Mouse (Mus musculus): ENCODE data around the gene Enam.
"Not testable (repeated sequence)": the region's sequence is repeated elsewhere in the genome, so short reads cannot be mapped to it uniquely, and the experiment has no call there.

The Enam gene

GRCm38 (mm10) chr5:88487675-88488074 is at the start of gene Enam:
Enam (plus strand) TSS chr5:88487975.
- no peak for DNase-seq

DNA sequence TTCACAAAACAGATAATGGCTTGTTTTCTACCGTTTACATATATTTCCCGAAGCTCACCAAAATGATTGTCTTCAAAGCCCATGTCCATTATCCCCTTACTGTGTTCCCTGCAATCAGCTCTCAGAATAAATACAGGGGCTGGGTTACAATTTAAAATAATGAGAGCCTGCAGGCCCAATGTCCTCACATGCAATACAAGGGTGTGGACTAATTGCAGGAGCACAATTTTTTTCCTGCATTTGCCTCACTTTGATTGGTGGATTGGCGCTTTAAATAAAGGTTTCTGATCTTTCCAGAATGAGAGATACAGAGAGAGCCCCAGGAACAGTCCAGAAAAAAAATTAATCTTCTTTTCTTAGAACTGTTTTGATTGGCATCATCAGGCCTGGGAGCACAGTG is 32.1 kb upstream of the Enam start, which contains the start of gene Ambn:
Gene Ambn, plus strand, starts transcription at position 301 of the 400 bp plus-strand sequence.
- DNase-seq: no peak

DNA sequence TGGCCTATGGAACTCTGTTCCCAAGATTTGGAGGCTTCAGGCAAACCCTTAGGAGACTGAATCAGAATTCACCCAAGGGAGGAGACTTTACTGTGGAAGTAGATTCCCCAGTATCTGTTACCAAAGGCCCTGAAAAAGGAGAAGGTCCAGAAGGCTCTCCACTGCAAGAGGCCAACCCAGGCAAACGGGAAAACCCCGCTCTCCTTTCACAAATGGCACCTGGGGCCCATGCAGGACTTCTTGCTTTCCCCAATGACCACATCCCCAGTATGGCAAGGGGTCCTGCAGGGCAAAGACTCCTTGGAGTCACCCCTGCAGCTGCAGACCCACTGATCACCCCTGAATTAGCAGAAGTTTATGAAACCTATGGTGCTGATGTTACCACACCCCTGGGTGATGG is 20.3 kb upstream of the Enam start:
- DNase-seq: no peak

- DNase-seq: no peak
Measured at GRCm38 (mm10) chr5:88468807-88469704, 18.7 kb upstream of the Enam start.

DNA sequence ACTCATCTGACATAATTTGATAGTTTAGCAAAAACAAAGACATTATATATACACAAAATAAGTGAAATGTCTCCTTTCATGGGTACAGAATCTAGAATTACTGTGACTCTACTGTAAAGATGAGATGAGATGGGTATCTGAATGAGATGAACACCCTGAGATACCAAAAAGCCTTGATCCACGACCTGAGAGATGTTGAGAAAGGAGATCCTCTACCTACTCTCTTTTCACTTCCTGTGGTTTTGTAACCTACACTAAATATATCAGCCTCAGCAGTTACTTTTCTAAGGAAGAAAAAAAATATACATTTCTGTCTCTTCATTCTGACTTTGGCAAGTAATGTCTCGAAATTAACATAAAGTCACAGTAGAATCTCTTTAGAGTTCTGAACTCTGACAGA is 1.2 kb downstream of the Enam start:
- DNase-seq: no peak

DNA sequence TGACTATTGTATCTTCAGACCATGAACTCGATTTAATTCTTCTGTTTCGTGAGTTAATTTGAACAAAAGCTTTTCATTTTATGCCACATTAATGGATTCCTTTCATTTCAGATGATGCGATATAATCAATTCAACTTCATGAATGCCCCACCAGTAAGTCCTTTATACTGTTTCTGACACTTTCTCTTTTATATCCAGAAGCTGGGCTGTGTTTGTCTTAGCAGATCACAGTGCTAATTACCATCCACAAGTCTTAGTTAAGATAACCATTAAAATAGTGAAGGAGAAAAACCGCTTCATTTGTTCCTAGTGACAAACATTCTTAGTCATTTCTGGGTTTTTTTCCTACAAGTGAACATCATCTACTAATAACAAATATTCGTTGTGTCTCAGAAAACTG is 3.3 kb downstream of the Enam start:
- DNase-seq: no peak

DNA sequence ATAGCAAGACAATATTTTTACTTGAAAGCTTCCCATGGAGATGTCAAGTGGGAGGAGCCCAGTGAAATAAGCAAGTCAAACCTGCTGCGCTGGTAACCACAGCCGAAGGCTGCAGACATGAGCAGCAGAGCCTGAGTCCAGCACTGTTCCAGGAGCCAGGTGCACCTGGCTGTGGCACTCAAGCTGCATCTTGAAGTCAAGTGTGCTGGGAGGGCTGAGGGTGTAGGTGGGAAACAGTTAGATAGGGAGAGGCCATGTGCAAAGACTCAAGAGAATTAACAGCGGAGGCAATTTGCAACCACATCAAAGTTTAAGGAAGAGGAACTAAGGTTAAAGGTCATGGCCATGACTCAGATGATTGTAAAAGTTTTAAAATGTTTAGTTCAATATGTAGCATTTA is 12.0 kb downstream of the Enam start:
- no peak for DNase-seq

DNA sequence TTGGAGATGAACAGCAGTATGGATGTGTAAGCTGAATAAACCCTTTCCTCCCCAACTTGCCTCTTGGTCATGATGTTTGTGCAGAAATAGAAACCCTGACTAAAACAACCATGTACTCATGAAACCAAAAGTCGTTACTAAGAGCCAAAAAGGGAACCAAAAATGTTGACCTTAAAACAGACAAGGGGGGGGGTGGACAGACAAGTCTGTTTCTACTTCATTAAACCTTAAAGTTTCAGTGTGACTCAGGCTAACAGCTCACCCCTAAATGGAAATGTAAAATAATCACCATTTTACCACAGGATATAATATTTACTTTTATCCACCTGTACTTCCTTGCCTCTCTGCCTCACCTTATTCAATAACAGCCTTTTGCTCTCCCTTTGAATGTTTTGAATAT is 20.8 kb downstream of the Enam start:
- no peak for DNase-seq

GRCm38 (mm10) chr5:88508990-88509389 is 21.2 kb downstream of the Enam start:
- no peak for DNase-seq

GRCm38 (mm10) chr5:88519232-88519631 is 31.5 kb downstream of the Enam start:
- DNase-seq: peak; percentile 62 to 64

DNA sequence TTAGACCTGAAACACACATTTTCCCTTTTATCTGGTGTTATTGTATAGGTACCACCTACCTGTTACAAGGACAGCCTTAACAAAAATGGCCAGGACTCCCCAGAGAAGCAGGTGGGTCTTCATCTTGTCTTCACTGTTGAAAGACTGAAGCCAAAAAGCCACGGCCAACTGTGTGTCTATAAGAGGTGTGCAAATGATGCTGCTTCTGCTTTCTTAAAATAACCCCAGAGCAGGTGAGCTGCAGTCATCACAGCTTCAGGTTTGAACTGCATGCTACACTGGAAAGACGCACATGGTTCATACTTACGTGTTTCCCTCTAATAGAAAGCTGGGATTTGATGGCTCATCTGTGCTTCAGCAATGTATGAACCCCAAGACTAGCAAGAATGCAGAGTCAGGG is 39.9 kb downstream of the Enam start, which contains the start of gene Jchain:
Gene Jchain, minus strand, starts transcription at position 235 of the 400 bp plus-strand sequence.
- no peak for DNase-seq

DNA sequence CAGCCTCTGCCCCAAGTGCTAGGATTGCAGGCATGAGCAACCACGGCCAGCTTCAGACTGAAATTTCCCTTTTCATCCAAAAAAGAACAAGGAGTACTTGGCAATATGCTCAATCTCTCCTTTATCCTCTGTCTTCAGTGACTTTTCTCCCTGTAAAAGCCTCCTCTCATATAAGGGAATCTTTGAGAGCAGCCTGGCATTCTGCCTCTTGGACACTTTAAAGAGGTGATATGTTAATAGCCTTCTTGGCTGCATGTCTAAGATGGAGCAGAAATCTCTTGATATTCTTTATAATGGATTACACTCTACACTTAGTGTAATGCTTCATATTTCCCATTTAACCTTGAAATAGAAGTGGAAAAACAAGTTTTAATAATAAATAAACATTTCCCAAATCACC is 43.1 kb downstream of the Enam start:
- DNase-seq: no peak

DNA sequence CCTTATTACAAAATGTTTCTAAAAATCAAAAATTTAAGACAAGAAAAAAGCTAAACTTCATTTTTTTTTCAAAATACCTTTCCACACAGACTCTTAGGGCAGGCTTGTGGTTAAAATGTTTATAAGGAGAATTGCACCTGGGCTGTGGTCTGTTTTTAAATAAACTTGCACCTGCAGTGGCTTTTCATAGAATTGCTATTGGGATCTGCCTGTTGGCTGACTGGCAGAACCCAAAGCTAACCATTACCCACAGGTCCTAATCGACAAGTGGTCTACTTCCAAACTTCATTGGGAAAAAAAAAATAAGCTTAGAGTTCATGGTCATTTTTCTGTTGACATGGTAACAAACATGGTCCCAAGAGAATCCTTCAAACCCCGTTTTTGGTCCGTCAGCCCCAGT is 46.9 kb downstream of the Enam start:
- no peak for DNase-seq

GRCm38 (mm10) chr5:88540845-88541244 is 53.1 kb downstream of the Enam start:
- DNase-seq: no peak

DNA sequence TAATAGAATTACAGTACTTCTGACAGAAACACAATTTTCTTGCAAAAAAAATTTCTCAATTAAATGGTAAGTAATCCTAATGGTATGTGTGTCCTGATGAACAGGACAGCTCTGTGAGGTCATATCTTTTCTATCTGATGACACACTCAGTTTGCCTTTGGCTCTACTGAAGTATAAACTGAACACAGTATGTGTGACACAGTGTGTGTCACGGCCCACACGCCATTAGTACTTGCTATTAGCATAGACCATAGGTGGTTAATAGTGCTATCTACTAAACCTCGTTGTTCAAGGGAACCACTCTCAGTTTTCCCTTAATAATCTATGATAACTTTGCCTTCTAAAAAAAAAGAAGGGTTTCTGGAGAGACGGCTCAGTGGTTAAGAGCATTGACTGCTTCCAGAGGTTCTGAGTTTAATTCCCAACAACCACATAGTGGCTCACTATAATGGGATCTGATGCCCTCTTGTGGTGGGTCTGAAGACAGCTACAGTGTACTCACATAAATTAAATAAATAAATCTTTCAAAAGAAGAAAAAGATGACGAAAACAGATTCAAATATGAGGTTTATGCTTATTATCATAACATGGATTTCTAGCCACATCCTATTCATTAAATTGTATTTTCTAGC is 55.0 kb downstream of the Enam start:
- peak; percentile 67 to 68 for DNase-seq

DNA sequence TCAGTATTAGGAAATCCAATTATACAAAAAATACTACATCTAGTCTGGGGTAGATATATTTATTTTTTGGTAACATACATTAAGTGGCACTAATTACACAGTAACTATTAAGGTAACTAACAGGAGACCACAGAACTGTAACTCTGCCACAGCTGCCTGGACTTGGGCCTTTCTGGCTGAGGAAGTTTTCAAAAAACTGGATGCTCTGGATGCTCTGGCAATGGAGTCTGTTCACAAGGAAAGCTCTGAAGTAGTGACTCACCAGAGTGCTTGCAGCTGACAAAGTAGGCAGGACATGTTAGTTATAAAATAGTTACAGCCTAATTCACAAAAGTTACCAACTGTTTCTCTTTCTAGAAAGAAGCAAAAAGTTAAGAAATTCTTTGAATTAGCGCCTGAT is 56.6 kb downstream of the Enam start:
- DNase-seq: not testable (repeated sequence)

GRCm38 (mm10) chr5:88545536-88545935 is 57.8 kb downstream of the Enam start:
- DNase-seq: no peak

DNA sequence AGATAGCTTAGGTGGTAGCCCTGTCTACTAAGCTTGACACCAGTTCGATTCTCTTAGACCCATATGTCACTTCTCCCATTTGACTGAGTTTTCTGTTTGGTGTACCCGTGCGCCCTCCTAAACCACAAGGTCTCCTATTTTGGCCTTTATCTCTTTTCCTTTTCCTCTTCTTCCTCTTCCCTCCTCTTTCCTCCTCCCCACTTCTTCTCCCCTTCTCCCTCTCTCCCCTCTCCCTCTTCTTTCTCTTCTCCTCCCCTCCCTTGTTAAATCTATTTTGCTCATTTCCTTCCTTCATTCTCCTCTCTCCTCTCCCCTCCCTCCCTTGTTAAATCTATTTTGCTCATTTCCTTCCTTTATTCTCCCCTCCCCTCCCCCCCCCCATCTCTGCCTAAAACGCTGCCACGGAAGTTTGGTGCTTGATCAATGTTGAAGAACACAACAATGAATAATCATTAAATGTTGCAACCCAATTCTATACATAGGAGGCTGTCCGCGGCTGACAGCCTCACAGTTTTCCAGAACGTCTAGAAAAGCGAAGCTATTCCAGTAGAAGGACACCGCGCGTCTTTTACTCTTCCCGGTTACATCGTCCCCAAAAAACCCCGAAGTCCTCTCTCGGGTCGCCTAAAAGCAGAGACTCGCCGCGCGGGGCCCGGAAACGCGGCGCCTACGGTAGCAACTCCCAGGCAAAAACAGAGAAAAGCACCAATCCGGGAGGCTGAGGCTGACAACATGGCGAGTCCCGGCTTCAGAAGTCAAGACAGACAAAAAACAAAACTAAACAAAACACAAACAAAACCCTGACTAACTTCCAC is 65.7 kb downstream of the Enam start:
- DNase-seq: no peak

DNA sequence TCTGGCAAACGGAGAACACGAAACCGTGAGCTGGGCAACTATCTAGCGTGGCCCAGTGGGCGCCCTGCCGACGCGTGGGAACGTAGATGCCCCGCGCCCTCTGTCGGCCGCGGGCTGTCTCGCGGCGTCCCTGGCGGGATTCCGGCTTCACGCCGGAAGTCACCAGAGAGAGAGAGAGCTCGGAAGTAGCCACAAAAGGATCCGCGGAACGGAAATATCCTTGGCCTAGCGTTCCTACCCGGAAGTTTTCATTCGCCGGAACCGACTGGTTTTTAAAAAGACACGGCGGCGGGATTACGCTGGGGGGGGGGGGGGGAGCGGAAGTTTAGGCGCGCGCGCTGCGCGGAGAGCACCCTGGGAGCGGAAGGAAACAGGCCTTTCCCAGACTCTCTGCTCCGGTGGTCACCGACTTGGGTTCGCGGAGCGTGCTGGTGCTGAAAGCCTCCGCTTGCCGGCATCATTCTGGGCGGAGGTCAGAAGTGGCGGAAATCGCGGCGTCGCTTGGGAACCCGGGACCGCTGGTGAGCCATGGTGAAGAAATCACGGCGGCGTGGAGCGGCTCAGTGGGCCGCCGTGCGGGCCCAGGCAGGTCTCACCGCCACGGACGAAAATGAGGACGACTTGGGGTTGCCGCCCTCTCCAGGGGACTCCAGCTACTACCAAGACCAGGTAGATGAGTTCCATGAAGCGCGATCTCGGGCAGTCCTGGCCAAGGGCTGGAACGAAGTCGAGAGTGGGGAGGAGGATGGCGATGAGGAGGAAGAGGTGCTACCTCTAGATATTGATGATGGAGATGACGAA is 66.5 kb downstream of the Enam start, which contains the start of gene Utp3:
Gene Utp3, plus strand, starts transcription at position 377 of the 801 bp plus-strand sequence.
- DNase-seq: peak; percentile 98 to 99

All from cerebellum, postnatal 14 days (tissue).